Mouse (Mus musculus): Measurements from ENCODE around the gene Mrfap1.
A peak's percentile ranks its signal among the peaks of the same experiment; 100 is the strongest.

Mrfap1 gene

DNA sequence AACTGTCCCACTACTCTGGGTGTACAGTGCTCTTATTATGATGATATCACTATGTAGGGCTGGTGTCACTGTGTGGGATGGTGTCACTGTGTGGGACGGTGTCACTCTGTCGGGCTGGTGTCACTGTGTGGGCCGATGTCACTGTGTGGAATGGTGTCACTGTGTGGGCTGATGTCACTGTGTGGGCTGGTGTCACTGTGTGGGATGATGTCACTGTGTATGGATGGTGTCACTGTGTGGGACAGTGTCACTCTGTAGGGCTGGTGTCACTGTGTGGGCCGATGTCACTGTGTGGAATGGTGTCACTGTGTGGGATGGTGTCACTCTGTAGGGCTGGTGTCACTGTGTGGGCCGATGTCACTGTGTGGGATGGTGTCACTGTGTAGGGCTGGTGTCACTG is 10.5 kb downstream of the Mrfap1 start:
- no peak for DNase-seq (ENCODE audit: low read depth in 2 of 2, low spot score in 2 of 2)

DNA sequence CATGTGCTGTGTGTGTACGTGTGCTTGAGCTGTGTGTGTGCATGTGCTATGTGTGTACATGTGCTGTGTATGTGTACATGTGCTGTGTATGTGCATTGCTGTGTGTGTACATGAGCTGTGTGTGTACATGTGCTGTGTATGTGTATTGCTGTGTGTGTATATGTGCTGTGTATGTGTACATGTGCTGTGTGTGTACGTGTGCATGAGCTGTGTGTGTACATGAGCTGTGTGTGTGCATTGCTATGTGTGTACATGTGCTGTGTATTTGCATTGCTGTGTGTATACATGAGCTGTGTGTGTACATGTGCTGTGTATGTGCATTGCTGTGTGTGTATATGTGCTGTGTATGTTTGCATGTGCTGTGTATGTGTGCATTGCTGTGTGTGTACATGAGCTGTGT is 17.1 kb downstream of the Mrfap1 start:
- DNase-seq (ENCODE audit: low read depth in 2 of 2, low spot score in 2 of 2): no peak

DNA sequence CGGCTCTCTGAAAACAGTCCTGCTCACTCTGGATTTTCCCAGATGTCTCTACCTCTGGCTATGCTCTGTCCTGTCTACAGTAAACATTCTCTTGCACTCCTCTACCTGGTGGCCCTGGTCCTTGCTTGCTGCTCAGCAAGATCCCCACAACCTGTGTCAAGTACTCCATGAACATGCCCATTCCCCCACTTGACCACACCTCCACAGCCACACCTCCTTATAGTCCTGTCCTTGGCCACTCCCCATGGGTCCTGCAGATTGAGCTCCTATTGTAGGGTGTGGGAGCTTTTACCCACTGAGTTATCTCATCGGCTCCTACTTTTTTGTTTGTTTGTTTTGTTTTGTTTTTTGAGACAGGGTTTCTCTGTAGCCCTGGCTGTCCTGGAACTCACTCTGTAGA is 17.7 kb downstream of the Mrfap1 start:
- no peak for DNase-seq (ENCODE audit: low read depth in 2 of 2, low spot score in 2 of 2)

DNA sequence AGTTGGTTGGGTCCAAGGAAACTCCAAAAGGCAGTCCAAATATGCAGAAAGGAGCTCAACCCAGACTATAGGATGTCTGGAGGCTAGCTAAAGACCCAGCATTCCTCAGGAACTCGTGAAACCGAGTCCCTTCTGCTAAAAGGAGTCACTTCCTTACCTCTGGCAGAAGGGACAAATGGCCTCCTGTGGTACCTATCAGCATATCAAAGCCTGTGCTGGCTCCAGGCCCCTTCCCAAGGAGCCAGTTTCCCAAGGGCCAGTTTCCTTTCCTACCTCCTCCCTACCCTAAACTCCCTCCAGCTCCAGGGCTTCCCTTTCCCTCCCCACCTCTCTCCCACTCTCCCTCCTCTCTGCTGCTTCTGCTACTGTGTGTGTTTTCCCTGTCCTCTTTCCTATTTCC is 19.4 kb downstream of the Mrfap1 start:
- no peak for DNase-seq (ENCODE audit: low read depth in 2 of 2, low spot score in 2 of 2)

DNA sequence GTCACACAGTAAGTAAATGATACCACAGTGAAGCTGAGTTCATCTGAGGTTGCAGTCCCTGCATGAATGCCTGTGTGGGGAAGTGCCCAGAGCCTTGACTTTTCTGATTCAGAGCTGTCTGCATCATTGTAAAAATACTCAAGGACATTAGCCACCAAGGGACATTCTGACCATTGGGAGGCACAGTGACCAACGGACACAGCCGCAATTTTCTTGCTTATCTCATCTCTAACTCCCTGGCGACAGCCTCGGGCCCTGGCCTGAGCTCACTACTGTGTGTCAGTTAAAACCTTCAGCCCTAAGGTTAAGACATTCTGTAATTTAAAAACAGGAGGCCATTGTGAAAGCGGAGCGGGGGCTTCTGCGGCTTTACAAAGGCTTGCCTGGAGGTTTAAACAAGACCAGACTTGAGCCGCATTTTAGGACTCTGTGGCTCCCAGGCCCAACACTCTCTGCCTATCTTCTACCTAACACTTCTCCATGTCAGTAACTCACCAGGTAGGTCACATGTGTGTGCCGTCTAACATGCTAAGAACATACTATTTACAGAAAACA is 20.5 kb downstream of the Mrfap1 start:
- DNase-seq (ENCODE audit: low read depth in 2 of 2, low spot score in 2 of 2): no peak

DNA sequence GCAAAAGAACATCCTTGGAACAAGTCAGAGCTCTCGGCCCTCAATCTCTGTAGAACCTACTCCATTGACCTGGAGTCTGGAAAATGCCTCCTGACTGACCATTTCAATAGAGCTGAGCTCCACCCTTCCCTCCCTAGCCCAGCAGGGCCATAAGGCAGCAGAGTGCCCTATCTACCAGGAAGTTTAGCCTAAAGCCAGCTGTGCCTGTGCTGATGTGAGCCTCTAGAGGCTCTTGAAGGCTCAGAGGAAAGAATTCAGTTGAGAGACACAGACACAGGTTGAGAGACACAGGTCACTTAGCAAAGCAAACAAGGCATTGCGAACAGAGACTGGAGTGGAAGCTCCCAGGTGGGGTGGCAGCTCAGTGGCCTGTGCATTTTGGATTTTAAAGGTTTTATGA is 21.3 kb downstream of the Mrfap1 start:
- no peak for DNase-seq (ENCODE audit: low read depth in 2 of 2, low spot score in 2 of 2)

DNA sequence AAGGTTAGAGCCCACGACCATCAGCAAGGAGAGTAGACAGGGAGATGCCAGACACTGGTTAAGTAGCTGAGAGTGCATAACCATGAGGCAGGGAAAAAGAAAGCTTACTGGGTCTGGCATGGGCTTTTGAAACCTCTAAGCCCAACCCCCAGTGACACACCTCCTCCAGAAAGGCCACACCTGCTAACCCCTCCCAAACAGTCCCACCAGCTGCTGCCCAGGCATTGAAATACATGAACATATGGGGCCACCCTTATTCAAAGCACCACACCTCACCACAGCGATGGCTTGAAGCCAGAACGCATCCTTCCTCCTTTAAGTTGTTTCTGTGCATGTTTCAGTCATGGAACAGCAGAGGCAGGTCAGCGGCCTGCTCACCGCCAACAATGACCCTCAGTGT is 24.0 kb downstream of the Mrfap1 start:
- no peak for DNase-seq (ENCODE audit: low read depth in 2 of 2, low spot score in 2 of 2)

DNA sequence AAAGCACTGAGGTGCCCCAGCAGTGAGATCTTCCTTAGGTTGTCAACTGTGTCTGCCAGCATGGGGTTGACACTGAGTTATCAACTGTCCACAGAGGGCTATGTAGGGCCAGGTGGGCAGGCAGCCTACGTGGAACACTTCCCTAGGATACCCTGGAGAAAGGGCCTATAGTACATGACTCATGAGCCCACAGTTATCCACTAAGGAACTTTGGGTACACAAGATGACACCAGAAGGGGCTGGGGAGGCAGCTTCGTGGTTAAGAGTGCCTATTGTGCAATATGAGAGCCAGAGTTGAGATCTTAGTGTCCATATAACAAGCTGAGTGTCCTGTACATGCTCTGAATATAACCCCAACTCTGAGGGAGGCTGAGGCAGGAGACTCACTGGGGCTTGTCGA is 27.0 kb downstream of the Mrfap1 start:
- DNase-seq (ENCODE audit: low read depth in 2 of 2, low spot score in 2 of 2): no peak

DNA sequence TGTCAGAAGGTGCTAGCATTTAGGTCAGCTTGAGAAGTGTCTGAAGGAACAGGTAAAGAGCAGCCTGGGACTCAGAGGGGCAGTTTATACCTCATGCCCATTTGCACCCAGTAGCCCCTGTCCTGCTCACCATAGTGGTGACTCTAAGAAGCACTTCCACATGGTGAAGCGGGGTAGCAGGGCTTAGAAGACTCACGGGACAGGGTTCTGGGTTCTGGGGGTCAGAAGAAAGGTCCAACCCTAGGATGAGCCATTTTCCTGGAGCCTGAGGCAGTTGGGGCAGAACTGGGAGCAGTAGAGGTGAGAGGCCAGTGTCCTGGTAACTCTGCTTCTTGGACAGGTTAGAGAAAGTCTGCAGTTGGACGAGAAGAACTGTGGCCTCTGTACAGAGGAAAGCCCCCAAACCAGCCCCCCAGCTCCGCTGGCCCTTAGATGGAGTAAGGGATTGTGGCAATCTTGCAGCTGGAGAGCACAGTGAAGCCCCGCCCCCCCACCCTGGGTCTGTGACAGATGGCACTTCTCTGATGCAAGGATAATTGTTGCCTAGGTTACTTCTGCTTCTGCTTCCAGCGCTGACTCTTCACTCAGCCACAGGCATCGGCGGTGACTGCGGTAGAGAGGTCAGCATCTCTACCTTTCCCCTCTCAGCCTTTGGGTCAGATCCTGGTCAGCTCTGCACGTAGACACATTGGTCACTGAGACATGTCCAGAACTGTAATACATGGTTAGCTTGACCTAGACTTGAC is 29.4 kb downstream of the Mrfap1 start:
- DNase-seq (ENCODE audit: low read depth in 2 of 2, low spot score in 2 of 2): no peak

DNA sequence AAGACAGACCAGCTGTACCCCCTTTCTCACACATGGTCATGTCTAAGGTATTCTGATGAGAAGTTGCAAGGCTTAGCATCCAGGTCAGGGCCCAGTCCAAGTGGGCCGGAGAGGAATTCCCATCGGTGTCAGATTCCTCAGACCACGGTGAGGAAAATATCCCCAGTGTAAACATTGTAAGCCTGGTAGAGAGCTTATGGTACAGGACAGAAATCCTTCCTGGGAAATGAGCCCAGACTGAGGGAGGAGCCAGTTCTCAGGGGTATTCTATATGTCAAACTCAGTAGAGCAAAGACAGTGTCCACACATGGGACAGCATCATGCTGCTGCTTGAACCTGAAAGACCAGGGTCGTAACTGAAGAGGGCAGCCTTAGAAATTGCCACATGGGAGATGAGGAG is 36.7 kb downstream of the Mrfap1 start:
- no peak for DNase-seq (ENCODE audit: low read depth in 2 of 2, low spot score in 2 of 2)

DNA sequence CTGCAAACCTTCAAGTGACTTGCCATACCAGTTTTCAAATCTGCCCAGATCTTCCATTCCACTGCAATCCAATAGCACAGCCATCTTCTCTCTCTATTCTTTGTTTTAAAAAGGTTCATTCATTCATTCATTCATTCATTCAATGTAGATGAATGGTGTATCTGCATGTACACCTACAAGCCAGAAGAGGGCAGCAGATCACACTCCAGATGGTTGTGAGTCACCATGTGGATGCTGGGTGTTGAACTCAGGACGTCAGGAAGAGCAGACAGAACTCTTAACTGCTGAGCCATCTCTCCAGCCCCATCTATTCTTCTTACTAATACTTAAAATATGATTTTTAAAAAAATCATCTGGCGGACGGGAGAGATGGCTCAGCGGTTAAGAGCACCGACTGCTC is 39.5 kb downstream of the Mrfap1 start:
- DNase-seq (ENCODE audit: low read depth in 2 of 2, low spot score in 2 of 2): peak in 1 of 2 experiments; percentile 14

DNA sequence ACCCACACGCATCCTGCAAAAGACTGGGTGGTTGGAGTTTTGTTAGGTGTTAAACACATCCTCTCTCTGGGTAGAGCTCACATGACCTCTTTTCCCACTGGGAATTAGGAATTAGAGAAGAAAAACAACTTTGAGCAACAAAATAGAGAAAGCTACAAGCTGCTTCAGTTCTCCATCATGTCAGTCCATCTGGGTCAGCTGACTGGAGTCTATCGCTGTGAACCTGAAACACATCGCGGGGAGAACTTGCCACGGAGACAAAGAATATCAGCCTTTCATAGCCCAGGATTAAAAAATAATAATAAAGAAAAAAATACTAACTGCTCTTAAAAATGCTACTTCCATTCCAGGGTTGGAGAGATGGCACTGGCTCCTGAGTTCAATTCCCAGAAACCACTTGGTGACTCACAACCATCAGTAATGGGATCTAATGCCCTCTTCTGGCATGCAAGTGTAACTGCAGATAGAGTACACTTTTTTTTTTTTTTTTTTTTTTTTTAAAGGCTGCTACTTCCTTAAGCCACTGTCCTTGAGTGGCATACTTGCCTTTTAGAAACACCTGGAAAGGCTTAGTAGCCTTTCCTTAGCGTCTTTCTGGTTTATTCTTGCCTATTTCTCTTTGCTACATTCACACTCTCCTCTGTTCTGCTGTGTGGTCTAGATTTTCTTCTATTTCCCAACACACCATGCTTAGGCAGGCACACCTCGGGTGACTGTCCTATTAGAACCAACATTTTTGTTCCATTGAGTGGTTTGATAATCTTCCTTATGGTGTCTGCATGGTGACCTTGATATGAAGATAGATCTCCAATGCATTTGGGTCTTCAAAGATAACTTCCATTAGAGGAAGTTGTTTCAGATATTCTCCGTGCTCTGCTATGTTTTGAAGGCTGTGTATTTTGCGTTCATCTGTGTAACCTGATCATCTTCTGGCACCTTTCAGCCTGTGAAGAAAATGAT is 46.2 kb downstream of the Mrfap1 start:
- no peak for DNase-seq (ENCODE audit: low read depth in 2 of 2, low spot score in 2 of 2)

DNA sequence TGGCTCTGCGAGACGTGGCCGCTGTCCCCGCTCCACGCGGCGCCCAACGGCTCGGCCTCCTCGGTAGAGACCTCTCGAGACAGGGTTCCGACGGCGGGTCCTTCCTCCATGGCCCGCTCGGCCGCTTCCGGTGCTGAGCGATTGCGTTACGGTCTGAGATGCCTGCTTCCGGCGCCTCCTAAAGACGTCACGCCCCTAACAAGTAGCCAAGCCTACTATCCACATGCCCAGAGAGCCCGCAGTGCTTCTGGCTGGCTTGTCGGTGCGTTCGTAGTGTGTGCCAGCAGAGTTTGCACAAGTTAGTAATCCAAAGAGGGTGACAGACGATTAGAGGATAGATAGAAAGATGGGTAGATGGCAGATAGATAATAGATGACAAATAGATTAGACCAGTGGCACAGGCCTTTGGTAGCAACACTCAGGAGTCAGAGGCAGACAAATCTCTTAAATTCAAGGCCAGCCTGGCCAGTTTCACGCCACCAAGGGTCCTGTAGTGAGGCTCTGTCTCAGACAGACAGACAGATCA is 48.0 kb downstream of the Mrfap1 start, which contains the start of gene Bloc1s4:
TSS of gene Bloc1s4 (minus strand) at position 115 of the 526 bp plus-strand sequence.
- DNase-seq (ENCODE audit: low read depth in 2 of 2, low spot score in 2 of 2): peak; percentile 76 to 87

DNA sequence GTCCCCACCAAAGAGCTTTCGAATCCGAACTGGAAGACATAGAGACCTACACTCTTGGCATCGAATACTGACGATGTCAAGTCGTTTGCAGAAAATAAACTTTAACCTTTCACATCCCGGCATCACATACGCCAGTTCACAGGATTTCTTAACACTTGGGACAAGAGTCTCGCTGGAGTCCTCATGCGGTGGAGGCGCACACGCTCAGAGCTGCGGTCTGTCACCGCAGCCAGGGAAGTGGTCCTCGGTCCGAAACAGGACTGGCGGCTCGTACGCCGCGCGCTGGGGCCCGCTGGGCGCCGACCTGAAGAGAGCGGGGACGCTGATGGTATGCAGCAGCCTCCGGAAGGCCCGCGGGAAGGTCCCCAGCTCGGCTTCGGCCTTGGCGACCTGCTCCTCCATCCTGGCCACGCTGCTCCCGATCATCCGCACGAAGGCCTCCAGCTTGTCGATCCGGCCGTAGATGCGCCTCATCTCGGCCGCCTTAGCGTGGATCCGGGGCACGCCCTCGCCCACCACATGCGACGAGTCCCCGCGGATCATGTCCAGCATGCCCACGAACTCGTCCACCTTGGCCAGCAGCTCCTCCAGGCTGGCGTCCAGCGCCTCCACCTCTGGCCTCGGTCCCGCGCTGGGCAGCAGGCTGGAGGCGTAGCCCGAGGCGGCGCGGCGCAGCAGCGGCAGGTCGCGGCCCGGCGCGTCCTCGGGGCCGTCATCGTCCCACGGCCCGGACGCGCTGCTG is 48.6 kb downstream of the Mrfap1 start:
- no peak for DNase-seq (ENCODE audit: low read depth in 2 of 2, low spot score in 2 of 2)

DNA sequence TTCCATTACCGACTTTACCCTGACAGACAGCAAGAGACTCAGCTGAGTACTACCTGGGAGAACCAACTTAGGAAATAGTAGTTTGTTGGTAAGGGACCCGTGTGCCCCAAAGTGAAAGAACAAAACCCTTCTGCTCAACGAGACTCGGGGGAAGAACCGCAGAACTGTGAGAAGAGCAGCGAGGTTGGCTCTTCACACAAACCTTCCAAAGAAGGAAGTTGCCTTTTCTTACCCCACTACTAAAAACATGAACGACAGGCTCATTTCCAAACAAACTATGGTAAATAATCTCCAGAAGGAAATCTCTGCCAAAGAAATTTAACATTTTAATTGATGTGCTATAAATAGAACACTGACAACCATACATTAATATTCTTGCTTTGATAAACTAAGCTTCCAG is 49.5 kb downstream of the Mrfap1 start:
- no peak for DNase-seq (ENCODE audit: low read depth in 2 of 2, low spot score in 2 of 2)
